Mouse (Mus musculus) 416B (cell line): ENCODE measurements around the gene Trappc1.
"Not testable (repeated sequence)": the region's sequence is repeated elsewhere in the genome, so short reads cannot be mapped to it uniquely, and the experiment has no call there.

Experiments
- DNase-seq: peaks from one replicate; pipeline ENCODE4 v3.0.0; 2011; ENCODE audit warnings: low read depth

Trappc1 gene

GRCm38 (mm10) chr11:69323667-69324111 is at the start of gene Trappc1, which contains the start of gene Cntrob:
Gene Trappc1, plus strand, starts transcription at chr11:69323980.
Gene Cntrob, minus strand, starts transcription at chr11:69323775.
- DNase-seq, result peak; percentile 100

GRCm38 (mm10) chr11:69275650-69276049 is 48.1 kb upstream of the Trappc1 start:
- DNase-seq, result peak; percentile 84

- DNase-seq, result peak; percentile 84
These were observed 47.7 kb upstream of the Trappc1 start for GRCm38 (mm10) chr11:69276081-69276480.

GRCm38 (mm10) chr11:69277267-69277666 is 46.5 kb upstream of the Trappc1 start:
- no peak for DNase-seq

- peak; percentile 71 for DNase-seq
These were observed 32.7 kb upstream of the Trappc1 start for GRCm38 (mm10) chr11:69291111-69291510.

GRCm38 (mm10) chr11:69295286-69295685 is 28.5 kb upstream of the Trappc1 start:
- no peak for DNase-seq

GRCm38 (mm10) chr11:69297799-69298198 is 26.0 kb upstream of the Trappc1 start:
- no peak for DNase-seq

- DNase-seq, result no peak
These were observed 25.5 kb upstream of the Trappc1 start for GRCm38 (mm10) chr11:69298231-69298630.

- no peak for DNase-seq
These were observed 21.0 kb upstream of the Trappc1 start for GRCm38 (mm10) chr11:69302817-69303216.

- DNase-seq, result no peak
These were observed 18.5 kb upstream of the Trappc1 start for GRCm38 (mm10) chr11:69305291-69305690.

GRCm38 (mm10) chr11:69306039-69306438 is 17.7 kb upstream of the Trappc1 start:
- no peak for DNase-seq

- DNase-seq, result no peak
These were observed 12.5 kb upstream of the Trappc1 start for GRCm38 (mm10) chr11:69311266-69311665.

- DNase-seq, result no peak
These were observed 7.4 kb upstream of the Trappc1 start for GRCm38 (mm10) chr11:69316361-69316760.

- not testable (repeated sequence) for DNase-seq
These were observed 5.8 kb upstream of the Trappc1 start for GRCm38 (mm10) chr11:69318000-69318399.

GRCm38 (mm10) chr11:69321580-69321979 is 2.2 kb upstream of the Trappc1 start:
- DNase-seq, result no peak

GRCm38 (mm10) chr11:69322010-69322409 is 1.8 kb upstream of the Trappc1 start:
- peak; percentile 33 for DNase-seq

GRCm38 (mm10) chr11:69322693-69323471 is 898 bp upstream of the Trappc1 start:
- DNase-seq, result peak; percentile 48

- DNase-seq, result no peak
These were observed 969 bp downstream of the Trappc1 start for GRCm38 (mm10) chr11:69324749-69325148.

GRCm38 (mm10) chr11:69325628-69326407 is 2.0 kb downstream of the Trappc1 start, which contains the start of gene Kcnab3:
Gene Kcnab3, plus strand, starts transcription at chr11:69326258.
- peak; percentile 96 for DNase-seq

GRCm38 (mm10) chr11:69326408-69327156 is 2.8 kb downstream of the Trappc1 start:
- no peak for DNase-seq

- no peak for DNase-seq
These were observed 3.3 kb downstream of the Trappc1 start for GRCm38 (mm10) chr11:69327157-69327442.

GRCm38 (mm10) chr11:69327648-69328047 is 3.9 kb downstream of the Trappc1 start:
- no peak for DNase-seq
